Mouse (Mus musculus) cerebellum, postnatal 25 days (tissue): ENCODE results near the gene Mmp23.
A peak's percentile ranks its signal among the peaks of the same experiment; 100 is the strongest.
"Not testable (repeated sequence)": the region's sequence is repeated elsewhere in the genome, so short reads cannot be mapped to it uniquely, and the experiment has no call there.

Experiments
- DNase-seq, 2 experiments: peaks; one replicate each; pipeline ENCODE4 v3.0.0; 2021; ENCODE audit warnings: mixed read lengths in 2 of 2

The Mmp23 gene

DNA sequence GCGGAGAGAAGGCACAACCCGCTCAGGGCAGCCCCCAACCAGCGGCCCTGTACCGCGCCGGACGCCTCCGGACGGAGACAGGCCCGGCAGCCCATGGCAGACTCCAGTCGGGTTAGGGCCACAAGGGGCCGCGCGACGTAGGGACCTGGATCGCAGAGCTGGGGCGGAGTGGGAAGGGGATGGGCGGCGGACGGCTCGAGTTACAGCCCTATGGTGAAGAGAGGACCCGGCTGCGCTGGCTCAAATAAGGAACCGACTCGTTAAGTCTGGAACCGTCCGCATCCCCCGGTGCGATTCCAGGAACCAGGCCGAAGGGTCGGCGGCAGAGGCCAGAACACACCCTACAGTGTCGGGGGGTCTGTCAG lies at the start of gene Mmp23:
Gene Mmp23 (minus strand): TSS at position 299 of the 365 bp plus-strand sequence.
- peak; percentile 75 to 76 for DNase-seq

DNA sequence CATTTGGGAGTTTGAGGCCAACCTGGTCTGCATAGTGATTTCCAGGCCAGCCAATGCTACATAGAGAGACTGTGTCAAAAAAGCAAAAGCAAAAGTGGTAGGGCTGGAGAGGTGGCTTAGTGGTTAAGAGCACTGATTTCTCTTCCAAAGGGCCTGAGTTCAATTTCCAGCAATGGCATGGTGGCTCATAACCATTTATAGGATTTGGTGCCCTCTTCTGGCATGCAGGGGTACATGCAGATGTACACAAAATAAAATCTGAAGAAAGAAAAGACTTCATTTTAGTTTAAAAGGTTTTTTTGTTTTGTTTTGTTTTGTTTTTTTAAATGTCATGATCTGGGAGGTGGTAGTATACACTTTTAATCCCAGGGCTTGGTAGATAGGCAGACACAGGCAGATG lies 47.2 kb upstream of the Mmp23 start:
- no peak for DNase-seq

DNA sequence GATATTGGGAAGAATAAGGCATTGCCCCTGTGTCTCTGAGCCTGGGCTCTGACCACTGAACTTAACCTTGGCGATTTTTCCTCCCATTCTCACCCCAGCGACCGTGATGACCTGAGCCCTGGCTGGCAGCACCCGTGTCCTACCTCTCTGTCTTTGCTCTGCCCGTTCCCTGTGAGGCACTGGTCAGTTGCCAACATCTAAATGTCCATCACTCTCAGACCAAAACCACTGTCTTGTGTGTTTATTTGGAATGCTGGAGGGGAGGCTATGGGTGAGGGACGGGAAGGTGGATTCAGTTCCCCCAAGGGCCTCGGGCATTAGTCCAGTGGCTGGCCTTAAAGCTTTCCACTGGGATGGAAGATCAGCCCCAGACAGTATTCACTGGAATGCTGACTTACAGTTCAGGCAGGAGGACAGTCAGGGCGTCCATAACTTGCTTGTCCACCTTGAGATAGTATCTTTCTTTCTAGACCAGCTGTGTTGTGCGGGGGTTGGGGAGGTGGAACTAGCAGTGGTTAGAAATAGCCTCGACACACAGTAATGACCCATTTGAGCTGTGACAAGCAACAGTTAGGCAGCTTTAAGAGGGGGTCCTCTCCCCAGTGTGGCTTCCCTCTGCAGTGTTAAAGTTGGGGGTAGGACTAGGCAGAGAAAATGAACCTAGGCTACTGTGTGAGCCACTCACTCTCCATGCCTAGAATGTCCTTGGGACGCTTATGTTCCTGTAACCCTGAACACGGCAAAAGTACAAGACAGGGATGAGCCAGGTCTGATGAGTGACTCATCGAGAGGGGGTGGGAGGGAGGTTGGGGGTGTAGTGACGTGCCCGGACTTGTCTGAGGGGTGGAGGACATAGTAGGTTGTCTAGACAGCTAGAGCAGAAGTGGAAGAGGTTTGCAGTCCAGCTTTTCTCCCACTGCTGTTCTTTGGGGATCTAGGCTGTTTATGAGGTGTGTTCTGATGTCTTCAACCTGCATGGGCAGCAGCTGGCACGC lies 43.4 kb upstream of the Mmp23 start:
- peak; percentile 68 to 69 for DNase-seq

DNA sequence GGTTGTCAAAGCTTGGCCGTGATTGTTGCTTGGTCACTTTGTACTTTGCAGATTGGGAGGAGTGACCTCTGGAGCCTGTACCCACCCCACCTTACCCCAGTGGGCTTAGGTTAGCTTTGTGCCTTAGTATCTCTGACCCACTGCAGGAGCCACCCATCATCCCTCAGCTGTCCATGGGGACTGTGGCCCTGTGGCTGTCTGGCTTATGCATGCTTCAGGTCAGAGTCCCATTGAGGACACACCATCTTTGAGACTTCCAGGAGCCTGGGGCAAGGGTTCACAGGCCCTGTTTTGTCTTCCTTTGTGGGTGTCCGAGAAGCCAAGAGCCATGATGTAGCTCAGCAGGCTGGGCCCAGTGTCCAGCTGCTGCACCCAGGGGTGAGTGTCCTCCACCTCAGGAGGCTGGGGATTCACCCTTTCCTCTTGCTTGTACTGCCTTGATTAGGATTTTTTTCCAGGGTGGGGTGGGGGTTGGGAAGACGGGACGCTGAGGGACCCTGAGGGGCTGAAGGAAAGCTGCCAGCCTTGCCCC lies 42.4 kb upstream of the Mmp23 start:
- DNase-seq: peak; percentile 42 to 46

DNA sequence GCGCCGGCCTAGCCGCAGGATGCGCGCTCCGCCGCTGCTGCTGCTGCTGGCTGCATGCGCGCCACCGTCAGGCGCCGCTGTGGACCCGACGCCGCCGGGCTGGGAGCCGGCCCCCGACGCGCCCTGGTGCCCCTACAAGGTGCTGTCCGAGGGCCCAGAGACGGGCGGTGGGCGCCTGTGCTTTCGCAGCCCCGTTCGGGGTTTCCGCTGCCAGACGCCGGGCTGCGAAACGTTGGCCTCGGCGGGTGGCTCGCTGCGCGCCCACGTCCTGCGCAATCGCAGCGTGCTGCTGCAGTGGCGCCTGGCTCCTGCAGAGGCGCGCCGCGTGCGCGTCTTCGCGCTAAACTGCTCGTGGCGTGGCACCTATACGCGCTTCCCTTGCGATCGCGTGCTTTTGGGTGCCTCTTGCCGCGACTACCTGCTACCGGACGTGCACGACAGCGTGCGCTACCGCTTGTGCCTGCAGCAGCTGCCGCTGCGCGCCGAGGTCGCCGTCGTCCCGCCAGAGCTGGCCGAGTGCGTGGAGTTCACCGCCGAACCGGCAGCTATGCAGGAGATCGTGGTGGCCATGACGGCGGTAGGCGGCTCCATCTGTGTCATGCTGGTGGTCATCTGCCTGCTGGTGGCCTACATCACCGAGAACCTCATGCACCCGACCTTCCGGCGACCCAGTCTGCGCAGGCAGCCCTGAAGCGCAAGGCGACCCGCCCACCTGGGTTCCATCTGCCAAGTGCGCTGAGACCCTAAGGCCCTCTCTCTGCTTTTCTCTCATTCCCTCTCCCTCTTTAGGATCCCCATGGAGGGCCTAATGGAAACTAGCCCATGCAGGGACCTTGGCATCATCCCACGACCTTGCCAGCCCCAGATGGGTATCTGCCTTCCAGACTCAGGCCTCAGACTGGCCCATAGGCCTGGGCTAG lies 41.6 kb upstream of the Mmp23 start:
- DNase-seq: peak; percentile 83 to 86

DNA sequence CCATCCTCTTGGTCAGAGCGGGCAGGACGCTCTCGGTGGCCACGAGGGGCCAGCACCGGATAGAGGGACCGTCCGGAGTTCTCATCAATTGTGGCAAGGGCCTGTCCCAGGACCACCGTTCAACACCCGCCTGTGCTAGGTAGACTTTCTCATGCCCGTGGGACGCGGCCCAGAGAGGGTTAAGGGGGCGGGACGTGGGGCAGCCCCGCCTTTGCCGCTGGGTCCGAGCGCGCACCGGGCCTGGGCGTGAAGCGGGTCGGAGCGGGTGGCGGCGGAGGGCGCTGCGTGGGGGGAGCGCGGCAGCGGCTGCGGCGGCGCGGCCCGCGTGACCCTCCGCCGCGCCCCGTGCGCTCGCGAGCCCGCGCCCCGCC lies 40.9 kb upstream of the Mmp23 start, which contains the start of gene Fndc10:
Gene Fndc10 (plus strand): TSS at position 232 of the 371 bp plus-strand sequence.
- DNase-seq: peak; percentile 92 to 95

DNA sequence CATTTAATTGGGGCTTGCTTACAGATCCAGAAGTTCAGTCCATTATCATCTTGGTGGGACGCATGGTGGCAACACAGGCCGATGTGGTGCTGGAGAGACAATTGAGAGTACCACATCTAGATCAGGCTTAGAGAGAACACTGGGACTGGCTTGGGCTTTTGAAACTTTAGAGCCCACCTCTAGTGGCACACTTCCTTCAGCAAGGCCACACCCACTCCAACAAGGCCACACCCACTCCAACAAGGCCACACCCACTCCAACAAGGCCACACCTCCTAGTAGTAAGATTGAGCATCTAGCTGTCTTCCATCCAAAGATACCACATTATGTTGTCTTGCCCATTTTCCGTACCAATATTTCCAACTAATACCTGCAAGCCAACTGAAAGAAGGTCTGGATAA lies 39.2 kb upstream of the Mmp23 start:
- no peak for DNase-seq

DNA sequence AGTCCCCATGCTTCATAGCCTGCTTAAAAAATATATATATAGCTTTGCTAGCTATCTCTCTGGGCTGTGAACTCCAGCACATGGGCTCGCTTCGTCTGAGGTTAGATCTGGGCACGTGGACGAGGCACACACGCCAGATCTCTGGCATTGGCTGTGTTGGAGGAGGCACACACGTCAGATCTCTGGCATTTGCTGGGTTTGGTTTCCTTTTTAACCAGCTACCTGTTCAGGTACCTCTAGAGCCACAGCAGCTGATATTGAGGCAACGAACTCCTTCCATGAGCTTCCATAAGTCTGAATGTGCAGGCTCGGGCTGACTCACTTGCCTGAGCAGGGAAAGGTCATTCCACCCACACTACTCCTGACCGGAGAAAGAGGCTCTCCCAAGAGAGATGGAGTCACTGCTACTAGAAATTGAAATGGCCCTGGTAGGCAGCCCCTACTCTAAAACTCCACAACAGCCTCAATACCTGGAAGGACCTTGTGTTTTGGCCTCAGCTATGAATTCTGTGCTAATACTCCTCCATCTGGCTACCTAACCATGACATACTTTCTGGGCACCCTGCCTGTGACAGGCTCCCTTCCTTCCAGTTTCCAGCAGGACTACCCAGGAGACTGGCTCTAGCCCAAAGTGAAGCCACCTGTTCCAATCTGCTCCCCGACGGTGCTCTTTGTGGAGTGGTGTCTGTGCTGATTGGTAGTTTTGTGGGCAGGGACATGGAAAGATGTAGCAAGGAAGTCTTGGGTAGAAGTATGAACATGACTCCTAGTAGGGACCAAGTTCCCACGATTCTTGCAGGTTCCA lies 37.6 kb upstream of the Mmp23 start:
- DNase-seq: peak; percentile 96 to 97

DNA sequence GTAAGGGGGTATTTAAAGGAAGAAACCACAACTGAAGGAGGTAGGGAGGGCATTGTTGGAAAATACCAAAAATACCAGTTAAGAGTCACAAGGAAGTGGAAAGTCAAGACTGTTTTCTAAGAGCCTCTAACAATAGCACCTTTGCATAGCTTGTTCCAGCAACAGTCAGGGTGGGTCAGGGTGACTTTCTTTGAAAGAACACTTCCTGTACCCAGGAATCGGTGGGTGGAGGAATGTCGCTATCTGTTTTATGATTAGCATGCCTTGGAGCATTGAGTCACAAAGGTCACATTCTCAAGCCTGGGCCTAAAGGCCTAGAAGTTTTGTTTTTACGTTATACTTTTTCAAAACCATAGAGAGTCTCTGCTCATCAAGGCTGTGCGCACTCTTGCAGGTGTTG lies 34.6 kb upstream of the Mmp23 start:
- DNase-seq: not testable (repeated sequence)

DNA sequence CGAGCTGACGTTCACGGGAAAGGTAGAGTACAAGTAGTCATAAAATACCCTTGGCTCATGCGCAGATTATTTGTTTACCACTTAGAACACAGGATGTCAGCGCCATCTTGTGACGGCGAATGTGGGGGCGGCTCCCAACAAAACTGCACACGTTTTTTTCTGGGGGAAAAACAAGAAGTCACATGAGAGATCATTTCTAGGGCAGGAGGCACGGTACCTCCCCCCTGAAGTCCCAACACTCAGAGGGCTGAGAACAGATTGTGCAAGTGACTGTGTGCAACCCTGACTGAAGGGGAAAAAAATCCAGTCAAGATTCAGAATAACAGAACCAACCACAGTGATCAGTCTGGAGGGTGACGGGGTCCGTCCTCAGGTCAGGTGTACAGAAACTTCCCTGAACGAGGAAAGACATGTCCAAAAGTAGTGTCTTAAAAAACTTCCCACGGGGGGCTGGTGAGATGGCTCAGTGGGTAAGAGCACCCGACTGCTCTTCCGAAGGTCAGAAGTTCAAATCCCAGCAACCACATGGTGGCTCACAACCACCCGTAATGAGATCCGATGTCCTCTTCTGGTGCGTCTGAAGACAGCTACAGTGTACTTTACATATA lies 30.6 kb upstream of the Mmp23 start:
- DNase-seq: not testable (repeated sequence)

DNA sequence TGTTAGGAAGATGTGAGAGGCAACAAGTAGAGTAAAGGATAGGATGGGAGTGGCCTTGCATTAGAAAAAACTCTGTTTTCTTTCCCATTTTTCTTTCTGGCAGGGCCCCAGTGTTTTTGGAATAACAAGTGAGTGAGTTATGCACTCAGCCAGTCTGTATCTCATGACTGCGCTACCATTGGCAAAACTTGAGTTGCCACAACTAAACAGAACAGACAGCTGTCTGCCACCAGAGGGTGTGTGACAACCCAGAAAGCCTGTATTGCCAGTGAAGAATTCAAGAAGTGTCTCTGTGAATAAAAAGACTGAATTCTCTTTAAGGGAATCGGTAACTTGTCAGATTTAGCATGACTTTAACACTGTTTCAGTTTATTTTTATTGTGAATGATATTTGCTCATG lies 22.8 kb upstream of the Mmp23 start:
- peak; percentile 54 to 70 for DNase-seq

DNA sequence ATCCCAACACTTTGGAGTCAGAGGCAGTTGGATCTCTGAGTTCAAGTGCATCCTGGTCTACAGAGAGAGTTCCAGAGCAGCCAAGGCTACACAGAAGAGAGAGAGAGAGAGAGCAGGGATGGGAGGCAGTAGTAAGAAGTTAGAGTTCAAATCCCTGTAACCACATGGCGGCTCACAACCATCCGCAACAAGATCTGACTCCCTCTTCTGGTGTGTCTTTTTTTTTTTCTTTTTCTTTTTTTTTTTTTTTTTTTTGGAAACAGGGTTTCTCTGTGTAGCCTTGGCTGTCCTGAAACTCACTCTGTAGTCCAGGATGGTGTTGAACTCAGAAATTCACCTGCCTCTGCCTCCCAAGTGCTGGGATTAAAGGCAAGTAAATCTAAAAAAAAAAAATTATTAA lies 18.9 kb upstream of the Mmp23 start:
- DNase-seq: no peak

DNA sequence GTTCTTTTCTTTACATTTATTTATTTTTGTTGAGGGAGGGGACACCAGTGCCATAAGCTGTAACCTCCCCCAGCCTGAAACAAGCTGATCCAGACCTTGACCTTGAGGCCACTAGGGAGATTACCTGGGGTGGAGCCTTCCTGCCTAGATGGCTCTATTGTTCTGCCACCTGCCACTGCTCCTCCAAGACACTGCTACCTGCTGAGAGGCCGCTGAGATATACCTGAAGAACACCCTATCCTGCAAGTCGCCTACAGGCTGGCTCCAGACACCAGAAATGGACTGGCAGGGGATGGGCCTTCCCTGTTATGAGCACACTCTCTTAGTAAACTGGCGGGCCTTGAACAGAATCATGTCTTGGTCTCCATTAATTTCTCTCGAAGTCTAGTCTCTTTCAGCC lies 17.1 kb upstream of the Mmp23 start:
- DNase-seq: not testable (repeated sequence)

DNA sequence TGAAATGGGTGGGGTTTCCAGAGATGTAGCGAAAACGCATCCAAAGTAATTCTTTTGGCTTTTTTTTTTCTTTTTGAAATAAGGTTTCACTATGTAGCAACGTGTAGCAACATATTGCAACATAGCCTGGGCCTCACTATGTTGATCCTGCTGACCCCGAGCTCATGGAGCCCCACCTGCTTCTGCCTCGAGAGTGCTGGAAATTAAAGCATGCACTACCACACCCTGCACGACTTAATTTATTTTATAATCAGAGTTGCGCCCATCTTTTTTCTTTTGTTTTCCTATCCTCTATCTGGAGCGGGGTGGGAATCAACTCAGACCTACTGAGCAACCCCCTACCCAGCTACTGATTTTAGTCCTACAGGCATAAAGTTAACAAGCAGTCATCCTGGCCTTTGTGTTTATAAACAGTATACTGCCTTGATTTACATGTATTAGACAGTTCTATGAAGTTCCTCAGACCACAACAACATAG lies 16.5 kb upstream of the Mmp23 start:
- DNase-seq: no peak

DNA sequence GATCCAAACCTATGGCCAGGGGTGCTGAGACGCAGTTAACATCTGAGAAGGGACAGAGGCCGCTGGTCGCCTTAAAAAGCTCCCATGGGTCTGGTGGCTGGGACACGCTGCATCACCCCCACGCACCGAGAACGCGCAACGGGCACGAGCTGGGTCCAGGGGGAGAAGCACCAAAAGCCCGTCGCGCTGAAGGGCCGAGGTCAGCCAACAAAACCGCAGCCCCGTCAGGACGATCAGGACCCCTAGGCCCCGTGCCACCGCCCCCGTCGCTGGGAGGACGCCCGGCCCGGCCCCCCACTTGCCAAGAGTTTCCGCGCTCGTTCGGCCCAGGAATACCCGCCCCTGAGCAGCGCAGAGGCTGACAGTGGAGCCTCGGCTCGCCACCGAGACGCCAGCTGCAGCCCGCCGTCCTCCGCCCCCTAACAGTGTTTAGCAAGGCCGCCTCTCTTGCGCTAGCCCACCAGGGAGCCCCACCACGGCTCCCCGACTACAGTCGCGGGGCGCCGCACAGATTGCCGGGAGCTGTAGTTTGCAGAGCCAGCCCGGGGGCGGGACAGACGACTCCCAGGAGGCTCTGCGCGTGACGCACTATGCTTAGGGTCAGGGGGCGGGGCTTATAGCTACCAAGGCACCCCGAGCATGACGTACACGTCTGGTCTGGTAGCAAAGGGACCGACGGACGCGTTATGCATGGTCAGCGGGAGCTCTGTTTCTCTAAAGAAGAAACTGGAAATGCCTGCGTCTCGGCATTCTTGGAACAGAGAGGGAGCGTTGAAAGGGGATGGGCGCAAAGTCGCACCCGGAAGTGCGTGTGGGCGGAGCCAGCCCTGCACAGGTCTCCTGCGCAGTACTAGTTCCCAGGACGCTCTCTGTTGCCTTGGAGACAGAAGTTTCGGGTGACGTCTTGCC lies 15.8 kb upstream of the Mmp23 start, which contains the start of gene Mib2:
Gene Mib2 (minus strand): TSS at position 510 of the 909 bp plus-strand sequence.
- DNase-seq: peak; percentile 98

DNA sequence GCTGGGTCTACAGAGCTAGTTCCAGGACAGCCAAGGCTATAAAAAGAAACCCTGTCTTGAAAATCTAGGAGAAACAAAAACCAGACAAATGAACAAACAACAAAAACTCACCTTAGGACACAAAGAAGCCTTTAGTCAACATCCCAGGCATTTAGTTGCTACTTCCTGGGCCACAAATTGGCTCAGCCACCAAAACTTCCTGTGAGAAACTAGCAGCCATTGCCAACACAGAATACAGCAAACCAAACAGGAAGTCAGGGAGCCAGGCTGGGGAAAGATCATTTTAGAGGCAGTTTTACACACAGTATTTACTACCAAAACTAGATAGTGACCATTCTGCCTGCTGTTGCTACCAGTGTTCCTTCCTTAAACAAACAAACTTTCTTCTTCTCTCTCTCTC lies 13.7 kb upstream of the Mmp23 start:
- no peak for DNase-seq

DNA sequence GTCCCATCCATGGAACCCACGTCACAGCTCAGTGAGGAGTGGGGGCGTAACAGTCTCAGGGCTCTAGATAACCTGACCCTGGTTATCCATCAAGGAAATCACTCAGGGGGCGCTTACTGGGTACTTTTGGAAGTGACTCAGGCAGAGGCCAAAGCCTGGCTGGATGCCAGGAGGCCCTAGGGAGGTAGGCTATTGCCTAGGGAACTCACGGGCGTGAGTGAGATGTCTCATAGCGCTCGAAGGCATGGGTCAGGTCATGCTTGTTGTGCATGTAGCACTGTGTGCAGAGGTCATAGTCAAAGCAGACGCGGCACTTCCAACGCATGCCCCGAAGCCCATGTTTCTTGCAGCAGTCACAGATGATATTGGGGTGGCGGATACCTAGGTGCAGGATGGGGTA lies 7.5 kb upstream of the Mmp23 start:
- DNase-seq: peak in 1 of 2 experiments; percentile 49

DNA sequence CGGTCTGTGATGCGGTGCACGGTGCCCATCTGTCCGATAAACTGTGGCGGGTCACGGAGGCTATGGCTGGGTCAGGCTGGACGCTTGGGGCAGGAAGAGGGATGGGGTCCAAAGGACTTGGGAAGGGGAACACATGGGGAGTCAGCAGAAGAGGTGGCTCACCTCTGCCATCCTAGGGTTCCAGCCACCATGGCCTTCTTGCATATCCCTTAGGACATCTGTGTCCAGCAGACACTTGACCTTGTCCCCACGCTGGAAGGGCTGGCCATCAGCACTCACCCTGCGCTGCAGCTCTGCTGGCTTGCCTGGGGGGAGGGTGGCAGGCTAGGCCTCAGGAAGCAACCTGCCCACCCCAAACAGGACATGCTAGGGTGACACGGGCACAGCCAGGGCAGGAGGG lies 5.8 kb upstream of the Mmp23 start:
- no peak for DNase-seq

DNA sequence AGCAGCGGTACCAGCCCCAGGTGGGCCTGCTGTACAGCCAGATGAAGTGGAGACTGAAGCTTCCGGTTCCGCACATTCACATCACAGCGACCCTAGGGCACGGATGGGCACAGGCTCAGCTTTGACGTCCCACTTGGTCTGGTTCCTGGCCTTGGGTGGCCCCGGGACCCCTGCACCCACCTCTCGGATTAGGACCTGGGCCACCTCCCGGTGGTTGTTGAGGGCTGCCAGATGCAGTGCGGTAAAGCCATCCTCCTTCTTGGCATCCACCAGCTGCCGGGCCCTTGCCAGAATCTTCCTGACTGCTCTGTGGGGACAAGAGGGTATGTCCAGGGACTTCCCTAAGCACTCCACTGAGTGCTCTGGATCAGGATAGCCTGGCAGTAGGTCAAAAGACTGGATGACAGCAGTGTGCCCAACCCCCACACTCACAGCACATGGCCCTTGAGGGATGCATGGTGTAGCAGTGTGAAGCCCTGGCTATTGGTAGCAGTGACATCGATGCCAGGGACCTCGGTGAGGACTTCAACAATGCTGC lies 3.1 kb upstream of the Mmp23 start:
- DNase-seq: peak; percentile 40 to 47
